Mouse (Mus musculus): ENCODE results near the gene Abhd16a. TPM values are rescaled to one million over a fixed set of nuclear protein-coding genes. Genes with fewer than 3 reads are reported as not detected.

The Abhd16a gene
- total and polyA plus RNA-seq, 3 experiments: 28.9 to 80.6 (median 35.6) TPM

- Histone ChIP-seq H3K4me1 (ENCODE audit: insufficient read depth, low read depth, low read length) (peaks cover 68% of the 10 kb centered on the region), H3K36me3 (replicated peaks) (peaks cover 80% of the 10 kb centered on the region), H3K27me3 (ENCODE audit: insufficient read depth, low read length) (0 out of 2 replicates have a peak, but pooled peaks cover under 1% of the 10 kb centered on the region), H3K9me3 (replicated peaks) (no peaks in the 10 kb centered on the region), H3K4me3 (ENCODE audit: low read depth, low read length) (peak within 1 kb of the TSS; percentile 76)
- DNase-seq (ENCODE audit: low spot score) (peak; percentile 76), ATAC-seq (ENCODE audit: extremely low read depth, insufficient number of reproducible peaks, low FRiP score, poor library complexity, severe bottlenecking) (peak; percentile 66)
- no peak for TF ChIP-seq GATA2 (IDR thresholded peaks at IDR 0.05; ENCODE audit: borderline replicate concordance, low read depth, low read length)
- peak; percentile 17; the same call in 1 of the 2 replicates for TF ChIP-seq CTCF (IDR thresholded peaks at IDR 0.05; ENCODE audit: low read depth, low read length)
Measured at GRCm38 (mm10) chr17:35058911-35059892, 29.9 kb upstream of the Abhd16a start, which contains the start of gene Ddah2. Gene Ddah2 (plus strand): TSS chr17:35059035.

DNA sequence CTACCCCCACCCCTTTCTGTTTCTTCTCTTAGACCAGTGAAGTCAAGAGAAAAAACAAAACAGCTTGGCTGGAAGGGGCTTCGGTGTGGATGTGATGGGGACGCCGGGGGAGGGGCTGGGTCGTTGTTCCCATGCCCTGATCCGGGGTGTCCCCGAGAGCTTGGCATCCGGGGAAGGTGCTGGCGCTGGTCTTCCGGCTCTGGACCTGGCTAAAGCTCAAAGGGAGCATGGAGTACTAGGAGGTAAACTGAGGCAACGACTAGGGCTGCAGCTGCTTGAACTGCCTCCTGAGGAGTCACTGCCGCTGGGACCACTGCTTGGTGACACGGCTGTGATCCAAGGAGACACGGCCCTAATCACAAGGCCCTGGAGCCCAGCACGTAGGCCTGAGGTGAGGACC, 29.0 kb upstream of the Abhd16a start:
- peaks cover 69% of the 10 kb centered on the region for H3K4me1 ChIP-seq (ENCODE audit: insufficient read depth, low read depth, low read length)

GRCm38 (mm10) chr17:35060737-35061297, 28.2 kb upstream of the Abhd16a start:
- no peaks in the 10 kb centered on the region for H3K9me3 ChIP-seq (replicated peaks)
- no peak for ATAC-seq (ENCODE audit: extremely low read depth, insufficient number of reproducible peaks, low FRiP score, poor library complexity, severe bottlenecking)
- DNase-seq (ENCODE audit: low spot score): no peak
- peaks cover 66% of the 10 kb centered on the region for H3K36me3 ChIP-seq (replicated peaks)
- H3K4me3 ChIP-seq (ENCODE audit: low read depth, low read length): peak overlapping the region; percentile 76; the same call in 1 of the 2 replicates
- H3K27me3 ChIP-seq (ENCODE audit: insufficient read depth, low read length): peaks cover 13% of the 10 kb centered on the region
- peaks cover 70% of the 10 kb centered on the region for H3K4me1 ChIP-seq (ENCODE audit: insufficient read depth, low read depth, low read length)
- TF ChIP-seq CTCF (IDR thresholded peaks at IDR 0.05; ENCODE audit: low read depth, low read length) (no peak), POLR2AphosphoS5 (IDR thresholded peaks at IDR 0.05; ENCODE audit: insufficient replicate concordance, low read depth, low read length) (no peak), TAL1 (conservative IDR thresholded peaks at IDR 0.05; ENCODE audit: low read depth, low read length) (no peak)

More for the DNA sequence above, 29.0 kb upstream of the Abhd16a start:
- Histone ChIP-seq H3K9me3 (replicated peaks) (no peaks in the 10 kb centered on the region), H3K4me3 (ENCODE audit: low read depth, low read length) (peak overlapping the region; percentile 76), H3K36me3 (replicated peaks) (peaks cover 74% of the 10 kb centered on the region), H3K27me3 (ENCODE audit: insufficient read depth, low read length) (peaks cover 6% of the 10 kb centered on the region)
- DNase-seq (ENCODE audit: low spot score) (no peak), ATAC-seq (ENCODE audit: extremely low read depth, insufficient number of reproducible peaks, low FRiP score, poor library complexity, severe bottlenecking) (no peak)
- TF ChIP-seq GATA2 (IDR thresholded peaks at IDR 0.05; ENCODE audit: borderline replicate concordance, low read depth, low read length) (no peak), TAL1 (conservative IDR thresholded peaks at IDR 0.05; ENCODE audit: low read depth, low read length) (no peak), CTCF (IDR thresholded peaks at IDR 0.05; ENCODE audit: low read depth, low read length) (no peak), GATA1 (IDR thresholded peaks at IDR 0.05; ENCODE audit: borderline replicate concordance, low read length) (no peak), POLR2AphosphoS5 (IDR thresholded peaks at IDR 0.05; ENCODE audit: insufficient replicate concordance, low read depth, low read length) (no peak)

DNA sequence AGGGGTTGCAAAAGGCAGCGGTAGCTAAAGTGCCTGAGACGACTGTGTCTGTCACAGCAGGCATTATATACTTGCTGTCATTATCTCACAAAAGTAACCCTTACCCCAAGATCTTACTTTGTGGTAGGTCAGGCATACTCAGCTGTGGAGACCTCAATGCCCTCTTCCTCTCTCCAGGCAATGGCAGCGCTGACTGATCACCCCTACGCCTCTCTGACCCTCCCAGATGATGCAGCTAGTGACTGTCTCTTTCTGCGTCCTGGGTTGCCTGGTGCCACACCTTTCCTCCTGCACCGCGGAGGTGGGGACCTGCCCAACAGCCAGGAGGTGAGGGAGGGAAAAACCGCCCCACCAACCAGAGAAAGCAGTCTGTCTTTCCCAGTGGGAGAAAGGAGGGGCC, 27.8 kb upstream of the Abhd16a start:
- H3K4me3 ChIP-seq (ENCODE audit: low read depth, low read length): no peak overlapping the region
- ATAC-seq (ENCODE audit: extremely low read depth, insufficient number of reproducible peaks, low FRiP score, poor library complexity, severe bottlenecking): no peak
- H3K36me3 ChIP-seq (replicated peaks): peaks cover 62% of the 10 kb centered on the region
- no peaks in the 10 kb centered on the region for H3K9me3 ChIP-seq (replicated peaks)
- peaks cover 18% of the 10 kb centered on the region for H3K27me3 ChIP-seq (ENCODE audit: insufficient read depth, low read length)
- DNase-seq (ENCODE audit: low spot score): no peak
- TF ChIP-seq GATA1 (IDR thresholded peaks at IDR 0.05; ENCODE audit: borderline replicate concordance, low read length): no peak
- no peak for TF ChIP-seq CTCF (IDR thresholded peaks at IDR 0.05; ENCODE audit: low read depth, low read length)
- no peak for TF ChIP-seq GATA2 (IDR thresholded peaks at IDR 0.05; ENCODE audit: borderline replicate concordance, low read depth, low read length)
- no peak for TF ChIP-seq TAL1 (conservative IDR thresholded peaks at IDR 0.05; ENCODE audit: low read depth, low read length)
- no peak for TF ChIP-seq POLR2AphosphoS5 (IDR thresholded peaks at IDR 0.05; ENCODE audit: insufficient replicate concordance, low read depth, low read length)
- peaks cover 68% of the 10 kb centered on the region for H3K4me1 ChIP-seq (ENCODE audit: insufficient read depth, low read depth, low read length)

DNA sequence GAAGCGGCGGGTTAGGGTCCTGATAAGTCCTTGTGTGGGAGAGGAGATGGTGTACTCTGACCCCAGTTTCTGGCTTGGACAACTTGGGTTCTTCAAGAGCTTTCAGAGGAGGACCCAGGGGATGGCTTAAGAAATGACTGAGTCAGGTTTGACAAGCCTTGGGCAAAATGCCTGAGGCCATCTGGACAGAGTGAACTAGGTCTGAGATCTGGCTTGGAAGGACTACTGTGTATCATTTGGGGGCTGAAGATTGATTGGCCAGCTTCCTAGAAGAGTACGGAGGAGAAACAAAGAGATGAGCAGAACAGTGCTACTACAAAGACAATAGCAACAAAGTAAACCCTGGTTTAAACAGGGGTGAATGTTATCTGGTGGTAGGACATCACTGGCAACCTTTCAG, 25.6 kb upstream of the Abhd16a start:
- Histone ChIP-seq H3K36me3 (replicated peaks) (peaks cover 41% of the 10 kb centered on the region), H3K27me3 (ENCODE audit: insufficient read depth, low read length) (peaks cover 37% of the 10 kb centered on the region), H3K9me3 (replicated peaks) (no peaks in the 10 kb centered on the region), H3K4me1 (ENCODE audit: insufficient read depth, low read depth, low read length) (peaks cover 57% of the 10 kb centered on the region), H3K4me3 (ENCODE audit: low read depth, low read length) (no peak overlapping the region)
- ATAC-seq (ENCODE audit: extremely low read depth, insufficient number of reproducible peaks, low FRiP score, poor library complexity, severe bottlenecking): no peak
- DNase-seq (ENCODE audit: low spot score): no peak
- no peak for TF ChIP-seq CTCF (IDR thresholded peaks at IDR 0.05; ENCODE audit: low read depth, low read length)
- TF ChIP-seq GATA2 (IDR thresholded peaks at IDR 0.05; ENCODE audit: borderline replicate concordance, low read depth, low read length): no peak
- no peak for TF ChIP-seq TAL1 (conservative IDR thresholded peaks at IDR 0.05; ENCODE audit: low read depth, low read length)
- TF ChIP-seq POLR2AphosphoS5 (IDR thresholded peaks at IDR 0.05; ENCODE audit: insufficient replicate concordance, low read depth, low read length): no peak
- TF ChIP-seq GATA1 (IDR thresholded peaks at IDR 0.05; ENCODE audit: borderline replicate concordance, low read length): no peak

DNA sequence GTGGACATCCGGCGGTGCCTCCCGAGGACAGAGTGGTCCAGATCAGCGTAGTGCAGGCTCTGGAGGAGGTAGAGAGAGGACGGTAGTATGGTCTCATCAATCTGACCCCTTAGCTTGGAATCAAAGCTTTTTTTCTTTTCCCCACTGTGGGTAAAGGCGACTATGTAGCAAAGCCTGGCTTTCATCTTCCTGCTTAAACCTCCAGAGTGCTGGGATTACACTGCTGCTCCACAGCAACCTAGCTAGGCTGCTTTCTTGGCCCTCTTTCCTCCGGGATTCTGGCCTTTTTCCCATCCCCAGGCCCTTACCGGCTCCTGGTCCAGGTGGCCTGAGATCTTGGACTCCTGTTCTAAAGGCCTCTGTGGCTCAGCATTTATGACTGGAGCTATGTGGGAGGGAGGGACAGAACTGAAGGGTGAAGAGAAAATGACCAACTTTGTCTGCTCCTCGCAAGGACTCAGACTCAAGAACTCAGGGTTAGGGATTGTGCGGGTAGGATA, 24.6 kb upstream of the Abhd16a start:
- H3K27me3 ChIP-seq (ENCODE audit: insufficient read depth, low read length): peaks cover 47% of the 10 kb centered on the region
- H3K36me3 ChIP-seq (replicated peaks): peaks cover 36% of the 10 kb centered on the region
- H3K4me1 ChIP-seq (ENCODE audit: insufficient read depth, low read depth, low read length): peaks cover 51% of the 10 kb centered on the region
- H3K4me3 ChIP-seq (ENCODE audit: low read depth, low read length): no peak overlapping the region; the same call in 1 of the 2 replicates
- DNase-seq (ENCODE audit: low spot score): no peak
- ATAC-seq (ENCODE audit: extremely low read depth, insufficient number of reproducible peaks, low FRiP score, poor library complexity, severe bottlenecking): no peak
- TF ChIP-seq TAL1 (conservative IDR thresholded peaks at IDR 0.05; ENCODE audit: low read depth, low read length): no peak
- TF ChIP-seq GATA2 (IDR thresholded peaks at IDR 0.05; ENCODE audit: borderline replicate concordance, low read depth, low read length): no peak
- no peak for TF ChIP-seq GATA1 (IDR thresholded peaks at IDR 0.05; ENCODE audit: borderline replicate concordance, low read length)
- no peak for TF ChIP-seq POLR2AphosphoS5 (IDR thresholded peaks at IDR 0.05; ENCODE audit: insufficient replicate concordance, low read depth, low read length)
- TF ChIP-seq CTCF (IDR thresholded peaks at IDR 0.05; ENCODE audit: low read depth, low read length): no peak
- H3K9me3 ChIP-seq (replicated peaks): no peaks in the 10 kb centered on the region

All from G1E (cell line).